Mouse (Mus musculus): ENCODE measurements at regions not wholly inside any gene's neighbourhood (a gene's known extent, or its start where the extent isn't known, plus 50 kb on each side); places are given as distances from the start of the nearest gene placed in this dataset.

DNA sequence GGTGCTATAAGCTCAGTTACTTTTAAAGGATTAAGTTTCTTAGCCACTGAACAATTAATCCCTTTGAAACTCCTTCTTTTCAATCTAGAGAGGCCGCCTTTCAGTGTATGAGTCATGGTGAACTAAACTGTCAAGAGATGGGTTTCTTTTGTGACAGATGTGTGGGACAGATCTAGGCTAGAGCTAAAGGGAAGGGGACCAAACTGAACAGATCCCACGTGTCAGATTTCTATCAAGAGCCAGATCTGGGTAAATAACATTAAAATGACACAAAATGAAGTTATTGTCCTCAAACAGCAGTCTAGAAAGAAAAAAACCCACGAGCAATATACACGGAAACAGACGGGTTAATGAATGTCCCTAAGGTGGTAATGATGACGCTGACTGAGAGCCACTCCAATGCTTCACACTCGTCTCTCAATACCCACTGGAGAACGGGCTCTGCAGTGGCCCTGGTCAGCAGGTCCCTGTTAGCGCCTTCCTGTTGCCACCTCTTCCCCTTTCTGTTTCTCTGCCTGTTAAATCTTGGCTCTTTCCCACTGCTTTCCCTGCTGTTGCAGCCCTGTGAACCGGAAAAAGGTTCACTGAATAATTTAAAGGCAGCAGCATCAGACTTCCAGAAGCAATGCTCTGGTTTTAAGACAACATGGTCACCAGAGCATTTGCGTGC, 52.7 kb upstream of the Rab3gap2 start:
- TF ChIP-seq POLR2A (IDR thresholded peaks at IDR 0.05; ENCODE audit: control insufficient read depth, low read depth, low read length) (no peak), CTCF (IDR thresholded peaks at IDR 0.05; ENCODE audit: control insufficient read depth, insufficient read depth, insufficient replicate concordance, low read depth, low read length) (no peak)

Data from testis, adult 2 months (tissue).